Mouse (Mus musculus): ENCODE measurements around the gene Fxyd5. TPM values are rescaled to one million over a fixed set of nuclear protein-coding genes. Genes with fewer than 3 reads are reported as not detected.
A peak's percentile ranks its signal among the peaks of the same experiment; 100 is the strongest.

Gene Fxyd5
- polyA plus RNA-seq (2015; fragmentation: Nextera tagmentation; extraction: Ambion mirVana) = 13.4 and 14.7 TPM in 2 replicates

DNA sequence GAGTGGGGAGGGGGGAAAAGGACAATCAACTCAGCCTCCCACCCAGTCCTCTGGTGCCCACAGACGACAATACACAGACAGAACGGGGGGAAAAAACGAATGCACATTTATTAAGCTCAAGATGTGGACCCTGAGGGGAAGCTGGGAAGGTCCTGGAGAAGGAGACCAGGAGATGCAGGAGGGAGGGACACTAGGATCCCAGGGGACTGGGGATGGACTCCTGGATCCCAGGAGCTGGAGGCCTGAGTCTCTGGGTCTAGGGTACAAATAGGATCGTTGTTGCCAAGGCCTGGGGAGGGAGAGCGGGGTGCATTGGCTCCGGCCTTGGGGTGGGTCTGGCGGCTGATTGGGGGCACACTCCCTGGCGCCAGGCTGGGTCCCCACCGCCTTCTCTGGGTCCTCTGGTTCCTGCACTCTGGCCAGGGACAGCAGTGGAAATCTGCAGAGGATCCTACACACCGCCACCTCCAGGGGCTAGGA, at the start of gene Fxyd5:
TSS of gene Fxyd5 (minus strand) at position 51 of the 480 bp plus-strand sequence.
- 41% methylated on average over 10 of the region's 10 CpGs for WGBS
- Histone ChIP-seq H3K9me3 (no peaks in the 10 kb centered on the region), H3K36me3 (no peaks in the 10 kb centered on the region), H3K27me3 (peaks cover 29% of the 10 kb centered on the region), H3K27ac (replicated peaks) (no peak within 1 kb of the TSS), H3K4me2 (replicated peaks) (peak within 1 kb of the TSS; percentile 21), H3K9ac (replicated peaks) (no peak within 1 kb of the TSS), H3K4me3 (peak within 1 kb of the TSS; percentile 11), H3K4me1 (peaks cover 6% of the 10 kb centered on the region; the same call in 1 of the 2 replicates)
- ATAC-seq (replicated peaks) = no peak

DNA sequence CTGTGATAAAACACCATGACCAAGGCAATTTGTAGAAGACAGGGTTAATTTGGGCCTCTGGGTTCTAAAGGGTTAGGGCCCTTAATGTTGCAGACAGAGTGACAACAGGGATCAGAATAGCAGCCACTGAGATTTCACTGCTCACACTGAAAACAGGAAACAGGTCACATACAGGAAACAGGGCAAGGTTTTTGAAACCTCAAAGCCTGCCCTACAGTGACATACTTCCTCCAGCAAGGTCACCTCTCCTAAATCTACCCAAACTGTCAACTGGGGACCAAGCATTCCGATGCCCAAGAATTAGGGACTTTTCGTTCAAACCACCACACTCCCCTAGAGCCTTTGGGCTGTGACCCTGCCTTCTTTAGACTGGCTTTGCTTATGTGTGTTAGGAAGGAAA, 47.4 kb upstream of the Fxyd5 start:
- ATAC-seq (replicated peaks) = no peak
- no peak overlapping the region for H3K27ac ChIP-seq (replicated peaks)
- no peak overlapping the region for H3K4me2 ChIP-seq (replicated peaks)
- H3K4me3 ChIP-seq = no peak overlapping the region
- H3K9me3 ChIP-seq = no peaks in the 10 kb centered on the region
- 84% methylated on average over 2 of the region's 2 CpGs for WGBS
- no peaks in the 10 kb centered on the region for H3K27me3 ChIP-seq
- H3K9ac ChIP-seq (replicated peaks) = no peak overlapping the region
- H3K4me1 ChIP-seq = 0 out of 2 replicates have a peak, but pooled peaks cover 2% of the 10 kb centered on the region
- H3K36me3 ChIP-seq = no peaks in the 10 kb centered on the region

DNA sequence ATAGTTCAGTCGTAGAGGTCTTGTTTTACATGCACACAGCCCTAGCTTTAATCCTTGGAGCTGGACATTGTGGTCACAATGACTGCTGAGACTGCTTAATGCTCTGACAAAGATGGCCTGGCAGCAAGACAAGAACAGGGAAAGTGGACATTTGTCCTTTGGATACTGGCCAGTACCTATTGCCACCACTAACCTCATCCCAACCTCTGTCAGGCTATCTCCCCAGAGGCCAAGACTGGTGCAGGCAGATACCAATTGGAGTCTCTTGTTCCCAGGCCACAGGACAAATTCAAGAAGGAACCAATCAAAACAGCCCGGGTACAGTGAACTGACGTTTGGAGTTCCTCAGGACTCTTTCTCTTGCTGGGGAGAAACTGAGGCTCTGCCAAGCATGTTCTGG, 45.9 kb upstream of the Fxyd5 start:
- H3K4me1 ChIP-seq = 0 out of 2 replicates have a peak, but pooled peaks cover 2% of the 10 kb centered on the region
- 63% methylated on average over 3 of the region's 3 CpGs for WGBS
- no peak overlapping the region for H3K4me2 ChIP-seq (replicated peaks)
- ATAC-seq (replicated peaks) = no peak
- H3K9ac ChIP-seq (replicated peaks) = no peak overlapping the region
- H3K27ac ChIP-seq (replicated peaks) = no peak overlapping the region
- H3K9me3 ChIP-seq = no peaks in the 10 kb centered on the region
- H3K4me3 ChIP-seq = no peak overlapping the region
- H3K27me3 ChIP-seq = no peaks in the 10 kb centered on the region
- no peaks in the 10 kb centered on the region for H3K36me3 ChIP-seq

DNA sequence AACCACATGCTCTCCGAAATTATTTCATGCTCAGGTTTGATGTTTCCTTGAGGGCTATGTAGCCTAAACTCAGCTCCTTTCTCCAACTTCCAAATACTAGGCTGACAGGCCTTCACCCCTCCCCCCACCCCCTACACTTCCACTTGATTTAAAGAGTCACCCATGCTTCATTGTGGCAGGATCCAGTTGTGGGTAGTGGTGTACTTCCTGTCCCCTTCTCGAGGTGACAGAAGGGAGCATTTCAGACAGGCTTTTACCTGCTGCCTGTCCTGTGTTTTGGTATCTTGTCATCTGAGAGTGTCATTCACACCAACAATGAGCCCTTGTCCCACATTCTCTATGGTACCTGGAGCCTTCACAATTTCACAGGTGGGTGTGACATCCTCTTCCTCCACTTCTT, 45.0 kb upstream of the Fxyd5 start:
- H3K36me3 ChIP-seq = no peaks in the 10 kb centered on the region
- ATAC-seq (replicated peaks) = no peak
- H3K4me1 ChIP-seq = 0 out of 2 replicates have a peak, but pooled peaks cover 2% of the 10 kb centered on the region
- no peaks in the 10 kb centered on the region for H3K9me3 ChIP-seq
- 80% methylated on average over 2 of the region's 2 CpGs for WGBS
- no peaks in the 10 kb centered on the region for H3K27me3 ChIP-seq
- H3K4me3 ChIP-seq = no peak overlapping the region
- no peak overlapping the region for H3K4me2 ChIP-seq (replicated peaks)
- H3K9ac ChIP-seq (replicated peaks) = no peak overlapping the region
- no peak overlapping the region for H3K27ac ChIP-seq (replicated peaks)

DNA sequence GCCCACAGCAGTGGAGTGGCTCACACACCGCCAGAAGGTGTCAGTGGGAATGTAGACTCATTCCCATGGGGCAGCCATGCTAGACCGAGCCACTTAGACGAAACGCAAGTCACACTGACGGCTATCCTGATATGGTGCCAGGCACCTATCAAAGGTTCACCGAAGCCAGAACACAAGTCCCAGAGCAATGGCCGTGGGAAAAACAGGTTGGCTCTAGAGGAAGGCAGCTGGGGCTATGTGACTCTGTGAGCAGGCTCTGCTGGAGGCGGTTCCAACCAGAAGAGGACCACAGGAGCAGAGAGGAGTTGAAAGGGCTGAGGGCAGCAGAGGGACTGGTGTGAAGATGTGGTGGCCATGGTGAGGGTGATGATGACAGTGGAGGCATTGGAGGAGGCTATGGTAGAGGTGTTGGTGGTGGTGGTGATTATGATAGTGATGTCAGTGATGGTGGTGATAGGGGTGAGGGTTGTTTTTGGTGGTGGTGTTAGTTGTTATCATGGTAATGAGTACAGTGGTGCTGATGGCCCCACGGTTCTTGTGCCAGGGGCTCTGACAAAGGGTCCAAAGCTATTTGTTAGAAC, 44.0 kb upstream of the Fxyd5 start:
- no peak for ATAC-seq (replicated peaks)
- no peaks in the 10 kb centered on the region for H3K36me3 ChIP-seq
- H3K9me3 ChIP-seq = no peaks in the 10 kb centered on the region
- H3K4me1 ChIP-seq = 0 out of 2 replicates have a peak, but pooled peaks cover 2% of the 10 kb centered on the region
- WGBS = 91% methylated on average over 9 of the region's 9 CpGs
- H3K27ac ChIP-seq (replicated peaks) = no peak overlapping the region
- no peaks in the 10 kb centered on the region for H3K27me3 ChIP-seq
- no peak overlapping the region for H3K4me2 ChIP-seq (replicated peaks)
- H3K9ac ChIP-seq (replicated peaks) = no peak overlapping the region
- H3K4me3 ChIP-seq = no peak overlapping the region

DNA sequence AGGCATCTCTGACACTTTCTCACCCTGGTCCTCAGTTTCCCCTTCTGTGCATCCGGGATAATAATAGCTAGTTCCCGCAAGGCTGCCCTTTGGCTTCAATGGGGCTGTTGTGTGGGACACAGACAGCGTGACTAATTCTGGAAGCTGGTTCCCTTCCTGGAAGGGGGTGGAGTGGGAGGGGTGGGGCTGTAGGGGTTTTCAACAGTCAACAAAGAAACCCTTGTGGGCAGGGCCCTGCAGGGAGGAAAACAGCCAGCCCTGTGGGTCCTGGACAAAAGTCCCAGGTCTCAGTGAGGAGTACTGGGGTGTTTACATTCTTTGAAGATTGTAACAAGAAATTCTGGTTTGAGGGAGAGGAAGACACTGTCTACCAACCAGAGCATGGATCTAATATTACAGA, 42.9 kb upstream of the Fxyd5 start:
- Histone ChIP-seq H3K36me3 (no peaks in the 10 kb centered on the region), H3K27ac (replicated peaks) (no peak overlapping the region), H3K4me1 (0 out of 2 replicates have a peak, but pooled peaks cover 2% of the 10 kb centered on the region), H3K4me2 (replicated peaks) (no peak overlapping the region), H3K4me3 (no peak overlapping the region), H3K9me3 (no peaks in the 10 kb centered on the region), H3K27me3 (no peaks in the 10 kb centered on the region), H3K9ac (replicated peaks) (no peak overlapping the region)
- 9% methylated on average over 3 of the region's 3 CpGs for WGBS
- ATAC-seq (replicated peaks) = no peak

DNA sequence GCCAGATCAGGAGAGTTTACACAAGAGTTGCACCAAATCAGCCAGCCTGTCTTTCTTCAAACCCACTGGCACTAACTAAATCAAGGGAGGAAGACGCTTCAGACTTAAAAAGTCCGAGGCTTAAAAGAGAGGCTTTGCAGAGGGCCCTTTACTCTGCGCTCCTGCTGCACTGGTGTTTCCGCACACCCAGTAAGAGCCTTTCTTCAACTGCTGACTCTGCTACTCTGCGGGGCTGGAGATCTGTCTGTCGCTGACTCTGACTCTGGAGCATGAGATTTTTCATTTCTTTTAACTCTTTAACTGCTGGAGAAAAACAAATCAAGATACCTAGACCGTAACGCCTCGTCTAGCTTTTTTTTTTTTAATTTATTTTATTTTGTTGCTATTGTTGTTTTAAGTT, 41.9 kb upstream of the Fxyd5 start:
- no peaks in the 10 kb centered on the region for H3K27me3 ChIP-seq
- no peaks in the 10 kb centered on the region for H3K36me3 ChIP-seq
- WGBS = 58% methylated on average over 9 of the region's 9 CpGs
- no peaks in the 10 kb centered on the region for H3K9me3 ChIP-seq
- 0 out of 2 replicates have a peak, but pooled peaks cover 2% of the 10 kb centered on the region for H3K4me1 ChIP-seq
- H3K9ac ChIP-seq (replicated peaks) = no peak overlapping the region
- H3K27ac ChIP-seq (replicated peaks) = 0 out of 2 replicates have a peak overlapping the region, but pooled peaks have one; percentile 8
- no peak overlapping the region for H3K4me3 ChIP-seq
- no peak overlapping the region for H3K4me2 ChIP-seq (replicated peaks)
- ATAC-seq (replicated peaks) = no peak

DNA sequence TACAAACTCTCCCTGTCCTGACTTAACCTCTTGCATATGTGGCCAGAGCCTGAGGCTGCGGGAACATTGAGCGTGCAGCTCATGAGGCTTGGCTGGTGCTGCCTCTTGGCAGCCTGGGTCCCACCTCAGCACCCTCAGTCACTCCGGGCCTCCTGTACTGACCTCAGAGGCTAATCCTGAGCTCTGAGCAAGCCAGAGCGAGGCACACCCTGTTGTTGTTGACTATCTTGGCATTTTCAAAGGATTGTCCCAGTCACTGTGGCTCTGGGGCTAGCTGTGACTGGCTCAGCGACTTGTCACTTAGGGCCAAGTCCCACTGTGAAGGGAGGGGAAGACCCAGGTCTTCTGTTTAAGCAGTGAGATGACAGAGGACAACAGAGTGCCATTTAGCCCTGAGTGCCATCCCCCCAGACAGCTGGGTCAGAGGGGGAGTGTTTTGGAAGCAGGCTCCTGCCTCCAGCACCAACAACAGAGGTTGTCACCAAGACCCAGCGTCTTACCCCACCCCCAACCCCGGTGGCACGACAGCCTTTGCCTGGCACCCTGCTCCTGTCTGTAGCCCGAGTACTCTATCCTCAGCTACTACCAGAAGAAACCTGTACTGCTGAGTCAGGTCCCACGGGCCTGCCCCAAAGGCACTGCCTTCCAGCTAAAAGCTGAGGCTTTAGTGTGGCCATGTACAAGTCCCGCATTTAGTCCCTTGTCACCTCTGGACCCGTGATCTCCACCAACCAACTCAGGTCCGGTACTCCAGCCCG, 40.7 kb upstream of the Fxyd5 start:
- Histone ChIP-seq H3K36me3 (no peaks in the 10 kb centered on the region), H3K9me3 (no peaks in the 10 kb centered on the region), H3K4me1 (0 out of 2 replicates have a peak, but pooled peaks cover 2% of the 10 kb centered on the region), H3K27ac (replicated peaks) (no peak overlapping the region), H3K9ac (replicated peaks) (no peak overlapping the region), H3K4me3 (no peak overlapping the region), H3K27me3 (no peaks in the 10 kb centered on the region), H3K4me2 (replicated peaks) (no peak overlapping the region)
- WGBS = 65% methylated on average over 14 of the region's 14 CpGs
- no peak for ATAC-seq (replicated peaks)

DNA sequence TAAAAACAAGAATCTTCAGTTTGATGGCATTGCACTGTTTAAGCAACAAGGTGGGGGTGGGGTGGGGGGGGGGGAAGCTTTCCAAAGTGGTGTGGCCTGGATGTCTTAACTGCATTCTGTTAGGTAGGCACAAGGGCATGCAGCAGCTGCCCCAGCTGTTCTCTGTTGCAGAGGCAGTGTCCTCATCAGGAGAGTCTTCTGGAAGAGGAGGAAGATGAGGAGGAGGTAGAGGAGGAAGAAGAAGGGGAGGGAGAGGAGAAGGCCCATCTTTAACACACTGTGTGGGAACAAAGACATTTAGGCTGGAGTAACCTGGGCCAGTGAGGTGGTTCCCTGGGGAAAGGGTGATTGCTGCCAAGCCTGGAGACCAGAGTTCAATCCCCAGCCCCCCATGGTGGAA, 39.8 kb upstream of the Fxyd5 start:
- Histone ChIP-seq H3K4me1 (0 out of 2 replicates have a peak, but pooled peaks cover 2% of the 10 kb centered on the region), H3K4me2 (replicated peaks) (no peak overlapping the region), H3K27ac (replicated peaks) (no peak overlapping the region), H3K27me3 (no peaks in the 10 kb centered on the region), H3K36me3 (no peaks in the 10 kb centered on the region), H3K4me3 (no peak overlapping the region), H3K9me3 (no peaks in the 10 kb centered on the region), H3K9ac (replicated peaks) (no peak overlapping the region)
- ATAC-seq (replicated peaks) = no peak

DNA sequence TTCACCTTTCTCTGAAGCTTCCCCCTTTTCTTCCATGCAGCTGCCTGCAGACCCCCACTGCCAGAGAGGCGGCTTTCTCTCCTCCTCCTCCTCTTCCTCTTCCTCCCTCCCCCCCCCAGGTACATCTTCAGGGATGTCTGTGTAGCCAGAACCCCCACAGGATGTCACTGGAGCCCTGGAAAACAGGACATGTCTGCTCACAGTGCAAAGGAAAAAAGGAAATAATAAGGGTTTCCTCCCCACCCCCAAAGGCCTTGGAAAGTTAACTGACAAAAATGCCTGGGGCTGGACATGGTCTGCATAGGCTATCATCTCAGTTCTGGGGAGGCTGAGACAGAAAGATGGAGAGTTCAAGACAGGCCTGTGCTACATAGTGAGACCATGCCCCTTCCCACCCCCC, 38.8 kb upstream of the Fxyd5 start:
- Histone ChIP-seq H3K9me3 (no peaks in the 10 kb centered on the region), H3K36me3 (no peaks in the 10 kb centered on the region), H3K27me3 (no peaks in the 10 kb centered on the region), H3K4me2 (replicated peaks) (no peak overlapping the region), H3K9ac (replicated peaks) (no peak overlapping the region), H3K27ac (replicated peaks) (no peak overlapping the region), H3K4me1 (0 out of 2 replicates have a peak, but pooled peaks cover 2% of the 10 kb centered on the region), H3K4me3 (no peak overlapping the region)
- 63% methylated on average over 1 of the region's 1 CpGs for WGBS
- ATAC-seq (replicated peaks) = no peak

DNA sequence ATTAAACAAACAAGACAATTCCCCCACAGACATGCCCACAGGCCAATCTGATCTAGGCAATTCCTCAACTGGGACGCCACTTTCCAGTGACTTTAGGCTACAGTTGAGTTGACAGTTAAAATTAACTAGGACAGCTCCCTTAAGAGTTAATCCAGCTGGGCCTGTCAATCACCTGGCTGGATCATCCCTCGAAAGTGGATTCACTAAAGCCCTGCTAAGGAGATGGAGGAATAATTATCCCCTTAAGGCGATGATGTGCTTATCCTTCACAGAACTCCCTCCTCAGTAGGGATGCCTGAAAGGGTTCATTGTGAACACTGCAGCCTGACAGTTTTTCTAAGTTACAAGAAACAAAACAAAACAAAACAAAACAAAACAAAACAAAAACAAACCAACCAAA, 38.3 kb upstream of the Fxyd5 start:
- 50% methylated on average over 3 of the region's 3 CpGs for WGBS
- Histone ChIP-seq H3K36me3 (no peaks in the 10 kb centered on the region), H3K4me1 (0 out of 2 replicates have a peak, but pooled peaks cover 2% of the 10 kb centered on the region), H3K4me3 (no peak overlapping the region), H3K27me3 (no peaks in the 10 kb centered on the region), H3K4me2 (replicated peaks) (no peak overlapping the region), H3K9ac (replicated peaks) (no peak overlapping the region), H3K27ac (replicated peaks) (no peak overlapping the region), H3K9me3 (no peaks in the 10 kb centered on the region)
- no peak for ATAC-seq (replicated peaks)

DNA sequence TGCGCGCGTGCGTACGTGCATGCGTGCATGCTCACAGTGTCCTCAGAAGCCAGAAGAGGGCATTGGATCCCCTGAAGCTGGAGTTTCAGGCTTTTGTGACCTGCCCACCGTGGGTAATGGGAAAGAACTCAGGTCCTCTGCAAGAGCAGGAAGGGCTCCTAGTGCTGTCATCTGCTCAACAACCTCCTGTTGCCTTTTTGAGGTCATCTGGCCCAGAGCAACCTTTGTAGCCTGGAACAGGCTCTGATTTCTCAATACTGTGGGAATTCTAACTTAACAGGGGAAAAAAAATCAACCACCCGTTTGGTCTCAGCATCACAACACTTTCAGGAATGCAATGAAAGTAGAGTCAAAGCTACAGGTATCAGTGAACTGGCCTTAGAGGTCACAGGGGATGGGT, 37.4 kb upstream of the Fxyd5 start:
- H3K4me1 ChIP-seq = no peaks in the 10 kb centered on the region
- 86% methylated on average over 8 of the region's 8 CpGs for WGBS
- no peaks in the 10 kb centered on the region for H3K36me3 ChIP-seq
- no peak overlapping the region for H3K27ac ChIP-seq (replicated peaks)
- no peaks in the 10 kb centered on the region for H3K9me3 ChIP-seq
- ATAC-seq (replicated peaks) = no peak
- H3K27me3 ChIP-seq = no peaks in the 10 kb centered on the region
- no peak overlapping the region for H3K9ac ChIP-seq (replicated peaks)
- H3K4me2 ChIP-seq (replicated peaks) = no peak overlapping the region
- no peak overlapping the region for H3K4me3 ChIP-seq
